In genomic region chr4:138455141-138455955, GRCm38 (mm10) we compare ENCODE assay signal across 10 mouse cellular contexts. TPM values are rescaled to one million over a fixed set of nuclear protein-coding genes. Genes with fewer than 3 reads are reported as not detected.
DNase-seq lines count a peak whose midpoint lies in the region; ATAC-seq and TF ChIP-seq lines count a peak whose summit lies in the region.
"Had no signal": no experiment of that assay in that cellular context is flagged by ENCODE, and none has a peak within 500 bp of the region (broad histone marks: within the 10 kb centered on the region; RNA-seq: fewer than 3 reads in every experiment).

No protein-coding gene starts in this region.

- peak; percentile 43 for DNase-seq in gastrocnemius, postnatal 10 days
- DNase-seq in gastrocnemius, adult 18-20 months (ENCODE audit: low spot score), result no peak
- no peak for DNase-seq in G1E (ENCODE audit: low spot score)
- peak; percentile 62 for DNase-seq in hindbrain, embryonic 10.5 days (ENCODE audit: low spot score)
- DNase-seq in limb, embryonic 11.5 days (ENCODE audit: low spot score), result peak; percentile 65
- DNase-seq in urinary bladder, adult 2 months (ENCODE audit: low spot score), result no peak

- peaks cover 10% of the 10 kb centered on the region for H3K9me3 ChIP-seq in G1E (replicated peaks)
- H3K9me3 ChIP-seq in embryonic facial prominence, embryonic 12.5 days, result no peaks in the 10 kb centered on the region
- no peaks in the 10 kb centered on the region for H3K9me3 ChIP-seq in hindbrain, embryonic 10.5 days
- H3K9me3 ChIP-seq in limb, embryonic 11.5 days (ENCODE audit: control insufficient read depth, low read length), result no peaks in the 10 kb centered on the region

- peak overlapping the region; percentile 80 for H3K27ac ChIP-seq in embryonic facial prominence, embryonic 12.5 days
- H3K27ac ChIP-seq in hindbrain, embryonic 10.5 days, result peak overlapping the region; percentile 97
- H3K27ac ChIP-seq in limb, embryonic 11.5 days (replicated peaks; ENCODE audit: low read depth, low read length), result no peak overlapping the region

- TF ChIP-seq CTCF in G1E (IDR thresholded peaks at IDR 0.05; ENCODE audit: low read depth, low read length), result no peak

- no peaks in the 10 kb centered on the region for H3K36me3 ChIP-seq in G1E (replicated peaks)
- no peaks in the 10 kb centered on the region for H3K36me3 ChIP-seq in embryonic facial prominence, embryonic 12.5 days
- H3K36me3 ChIP-seq in hindbrain, embryonic 10.5 days, result no peaks in the 10 kb centered on the region
- no peaks in the 10 kb centered on the region for H3K36me3 ChIP-seq in limb, embryonic 11.5 days (ENCODE audit: control insufficient read depth, insufficient read depth, low read length)
- no peaks in the 10 kb centered on the region for H3K36me3 ChIP-seq in myocyte (ENCODE audit: control insufficient read depth, insufficient read depth)

- no peaks in the 10 kb centered on the region for H3K79me2 ChIP-seq in myocyte (ENCODE audit: control insufficient read depth, insufficient read depth)

- ATAC-seq in G1E (ENCODE audit: extremely low read depth, insufficient number of reproducible peaks, low FRiP score, poor library complexity, severe bottlenecking), result no peak
- 0 out of 2 replicates have a peak, but pooled peaks have one; percentile 18 for ATAC-seq in embryonic facial prominence, embryonic 12.5 days (ENCODE audit: insufficient number of reproducible peaks, insufficient read depth, low FRiP score, low TSS enrichment)
- peak; percentile 44; the same call in 1 of the 2 replicates for ATAC-seq in limb, embryonic 11.5 days (ENCODE audit: insufficient number of reproducible peaks, low FRiP score, low TSS enrichment, low read depth)

- H3K27me3 ChIP-seq in G1E (ENCODE audit: insufficient read depth, low read length) (peaks cover 36% of the 10 kb centered on the region), myocyte (ENCODE audit: control insufficient read depth, insufficient read depth, insufficient read length) (peaks cover 18% of the 10 kb centered on the region)
- H3K27me3 ChIP-seq in embryonic facial prominence, embryonic 12.5 days, result peaks cover 55% of the 10 kb centered on the region
- peaks cover 82% of the 10 kb centered on the region for H3K27me3 ChIP-seq in hindbrain, embryonic 10.5 days (ENCODE audit: insufficient read depth, poor library complexity, severe bottlenecking)
- H3K27me3 ChIP-seq in limb, embryonic 11.5 days (ENCODE audit: control insufficient read depth, insufficient read depth, low read length), result peaks cover 33% of the 10 kb centered on the region

- peaks cover 36% of the 10 kb centered on the region for H3K4me1 ChIP-seq in G1E (ENCODE audit: insufficient read depth, low read depth, low read length)
- H3K4me1 ChIP-seq in embryonic facial prominence, embryonic 12.5 days, result peaks cover 22% of the 10 kb centered on the region
- H3K4me1 ChIP-seq in hindbrain, embryonic 10.5 days (replicated peaks), result peaks cover 74% of the 10 kb centered on the region
- H3K4me1 ChIP-seq in limb, embryonic 11.5 days (ENCODE audit: control insufficient read depth, insufficient read depth, low read length), result peaks cover 15% of the 10 kb centered on the region

- no peak for TF ChIP-seq POLR2A in myocyte (IDR thresholded peaks at IDR 0.05; ENCODE audit: insufficient read length, low read depth)

- peak overlapping the region; percentile 84 for H3K9ac ChIP-seq in embryonic facial prominence, embryonic 12.5 days
- peak overlapping the region; percentile 77 for H3K9ac ChIP-seq in limb, embryonic 11.5 days (ENCODE audit: low read length)

- under 1% methylated on average over 57 of the region's 58 CpGs for WGBS in embryonic facial prominence, embryonic 12.5 days
- under 1% methylated on average over 58 of the region's 58 CpGs for WGBS in hindbrain, embryonic 10.5 days
- under 1% methylated on average over 51 of the region's 58 CpGs for WGBS in limb, embryonic 11.5 days

- peak overlapping the region; percentile 88 for H3ac ChIP-seq in myocyte (ENCODE audit: control insufficient read depth, insufficient read length)

- H3K4me3 ChIP-seq in G1E (ENCODE audit: low read depth, low read length) (peak overlapping the region; percentile 75), myocyte (peak overlapping the region; percentile 20)
- peak overlapping the region; percentile 82 for H3K4me3 ChIP-seq in embryonic facial prominence, embryonic 12.5 days
- peak overlapping the region; percentile 79 for H3K4me3 ChIP-seq in hindbrain, embryonic 10.5 days
- peak overlapping the region; percentile 64 for H3K4me3 ChIP-seq in limb, embryonic 11.5 days (ENCODE audit: low read depth, low read length)

- peak overlapping the region; percentile 99 for H3K4me2 ChIP-seq in embryonic facial prominence, embryonic 12.5 days (replicated peaks)
- H3K4me2 ChIP-seq in limb, embryonic 11.5 days (ENCODE audit: low read depth, severe bottlenecking), result peak overlapping the region; percentile 97
- peak overlapping the region; percentile 58 for H3K4me2 ChIP-seq in myocyte (ENCODE audit: low read depth)

TF ChIP-seq in myocyte, 11 proteins besides CTCF, POLR2A, EP300 and RAD21:
- TF ChIP-seq CEBPB (IDR thresholded peaks at IDR 0.05; ENCODE audit: insufficient read depth, poor library complexity, severe bottlenecking) (no peak), USF1 (IDR thresholded peaks at IDR 0.05; ENCODE audit: low read depth) (no peak), POLR2AphosphoS2 (IDR thresholded peaks at IDR 0.05; ENCODE audit: insufficient read length, low read depth) (no peak), TCF12 (IDR thresholded peaks at IDR 0.05; ENCODE audit: insufficient read depth, poor library complexity, severe bottlenecking) (no peak), REST (IDR thresholded peaks at IDR 0.05; ENCODE audit: insufficient read depth, insufficient read length) (no peak), MYOG (IDR thresholded peaks at IDR 0.05; ENCODE audit: control insufficient read depth in 1 of 3, insufficient read depth in 1 of 3, insufficient read length in 2 of 3, low read depth in 2 of 3) (no peak), TCF3 (IDR thresholded peaks at IDR 0.05; ENCODE audit: insufficient read length, low read depth) (no peak), MAX (IDR thresholded peaks at IDR 0.05; ENCODE audit: low read depth) (no peak), E2F4 (IDR thresholded peaks at IDR 0.05; ENCODE audit: insufficient read depth) (no peak), SRF (IDR thresholded peaks at IDR 0.05; ENCODE audit: control insufficient read depth, insufficient read length, low read depth) (no peak), MYOD1 (IDR thresholded peaks at IDR 0.05; ENCODE audit: control insufficient read depth in 1 of 3, insufficient read length in 2 of 3, low read depth in 2 of 3) (no peak)

RNA-seq across cellular contexts. Expression of gene Camk2n1, which starts 1.2 kb away (rescaled TPM):
- 1 to 10 TPM; 5.9 to 7.2 TPM for total RNA-seq in gastrocnemius, postnatal 10 days (2021)
- 1 to 10 TPM; 3.8 to 7.7 TPM for total RNA-seq in gastrocnemius, adult 18-20 months (2021)
- 3.0 TPM in 2 replicates for total RNA-seq in G1E (2014; fragmentation: Nextera tagmentation)
- 1.5 and 1.6 TPM in 2 replicates for total RNA-seq in G1E (2017)
- 3.7 and 4.9 TPM in 2 replicates for polyA plus RNA-seq in G1E (2012)
- 2.5 and 2.8 TPM in 2 replicates for polyA plus RNA-seq in embryonic facial prominence, embryonic 12.5 days (2016; fragmentation: Nextera tagmentation; extraction: Ambion mirVana)
- 2.9 and 5.1 TPM in 2 replicates for polyA plus RNA-seq in hindbrain, embryonic 10.5 days (2016; fragmentation: Nextera tagmentation; extraction: Ambion mirVana)
- 0.99 and 1.0 TPM in 2 replicates for polyA plus RNA-seq in limb, embryonic 11.5 days (2014; fragmentation: Nextera tagmentation; extraction: Ambion mirVana)
- polyA plus RNA-seq in myocyte (2012; fragmentation: generic; extraction: Trizol), result 0.48 TPM
- 20.1 and 23.5 TPM in 2 replicates for polyA plus RNA-seq in urinary bladder, adult 2 months (2012; rRNA removed)
- total RNA-seq: MEL had no signal

RNA-seq across cellular contexts. Expression of gene Mul1, which starts 20.9 kb away (rescaled TPM):
- total RNA-seq in gastrocnemius, postnatal 10 days (2021), result 10 to 100 TPM; 32.3 to 35.7 TPM
- 10 to 100 TPM; 41.7 to 43.9 TPM for total RNA-seq in gastrocnemius, adult 18-20 months (2021)
- total RNA-seq in G1E (2014; fragmentation: Nextera tagmentation), result 8.6 and 10.5 TPM in 2 replicates
- total RNA-seq in G1E (2017), result 9.2 TPM in 2 replicates
- polyA plus RNA-seq in G1E (2012), result 41.4 and 53.3 TPM in 2 replicates
- 18.2 and 19.9 TPM in 2 replicates for polyA plus RNA-seq in embryonic facial prominence, embryonic 12.5 days (2016; fragmentation: Nextera tagmentation; extraction: Ambion mirVana)
- polyA plus RNA-seq in hindbrain, embryonic 10.5 days (2016; fragmentation: Nextera tagmentation; extraction: Ambion mirVana), result 20.2 and 22.6 TPM in 2 replicates
- 19.6 and 21.6 TPM in 2 replicates for polyA plus RNA-seq in limb, embryonic 11.5 days (2014; fragmentation: Nextera tagmentation; extraction: Ambion mirVana)
- polyA plus RNA-seq in myocyte (2012; fragmentation: generic; extraction: Trizol), result 36.2 TPM
- 12.9 and 17.8 TPM in 2 replicates for polyA plus RNA-seq in urinary bladder, adult 2 months (2012; rRNA removed)

RNA-seq across cellular contexts. Expression of gene Fam43b, which starts 59.0 kb away (rescaled TPM):
- total RNA-seq in gastrocnemius, postnatal 10 days (2021), result under 1 TPM in 1 of 2 experiments, not detected in 1; 0.11 TPM
- not detected for total RNA-seq in gastrocnemius, adult 18-20 months (2021)
- total RNA-seq in G1E (2014; fragmentation: Nextera tagmentation) (not detected in 2 replicates), G1E (2017) (0.11 TPM in 1 of 2 replicates, not detected in the other)
- polyA plus RNA-seq in G1E (2012) (not detected in 2 replicates), myocyte (2012; fragmentation: generic; extraction: Trizol) (not detected)
- polyA plus RNA-seq in embryonic facial prominence, embryonic 12.5 days (2016; fragmentation: Nextera tagmentation; extraction: Ambion mirVana), result 0.40 and 0.52 TPM in 2 replicates
- not detected in 2 replicates for polyA plus RNA-seq in hindbrain, embryonic 10.5 days (2016; fragmentation: Nextera tagmentation; extraction: Ambion mirVana)
- polyA plus RNA-seq in limb, embryonic 11.5 days (2014; fragmentation: Nextera tagmentation; extraction: Ambion mirVana), result not detected in 2 replicates
- polyA plus RNA-seq in urinary bladder, adult 2 months (2012; rRNA removed), result 0.04 TPM in 1 of 2 replicates, not detected in the other
- total RNA-seq: heart, postnatal 36 days; MEL had no signal

Comparison
In these comparisons a context has a peak if more than half of its experiments do, and no peak if none do; other contexts are left out.
1. DNase-seq: peak in gastrocnemius, postnatal 10 days (single experiment), hindbrain, embryonic 10.5 days (single experiment) and limb, embryonic 11.5 days (single experiment); none in gastrocnemius, adult 18-20 months (single experiment), G1E (single experiment) and urinary bladder, adult 2 months (single experiment).
2. H3K4me3 ChIP-seq: peak in every context shown above with its lines; median percentile 82 in embryonic facial prominence, embryonic 12.5 days; 79 in hindbrain, embryonic 10.5 days; 75 in G1E; 64 in limb, embryonic 11.5 days; 20 in myocyte.
3. Peak in every context shown above with its lines, with median percentiles within 50 percentile points of each other: H3K4me2 ChIP-seq.